Mouse (Mus musculus): ENCODE results near the gene Mical3.

Mical3 gene

GRCm38 (mm10) chr6:121082094-121082473 lies 48.7 kb downstream of the Mical3 start:
- no peak for DNase-seq (ENCODE audit: low read depth)

DNA sequence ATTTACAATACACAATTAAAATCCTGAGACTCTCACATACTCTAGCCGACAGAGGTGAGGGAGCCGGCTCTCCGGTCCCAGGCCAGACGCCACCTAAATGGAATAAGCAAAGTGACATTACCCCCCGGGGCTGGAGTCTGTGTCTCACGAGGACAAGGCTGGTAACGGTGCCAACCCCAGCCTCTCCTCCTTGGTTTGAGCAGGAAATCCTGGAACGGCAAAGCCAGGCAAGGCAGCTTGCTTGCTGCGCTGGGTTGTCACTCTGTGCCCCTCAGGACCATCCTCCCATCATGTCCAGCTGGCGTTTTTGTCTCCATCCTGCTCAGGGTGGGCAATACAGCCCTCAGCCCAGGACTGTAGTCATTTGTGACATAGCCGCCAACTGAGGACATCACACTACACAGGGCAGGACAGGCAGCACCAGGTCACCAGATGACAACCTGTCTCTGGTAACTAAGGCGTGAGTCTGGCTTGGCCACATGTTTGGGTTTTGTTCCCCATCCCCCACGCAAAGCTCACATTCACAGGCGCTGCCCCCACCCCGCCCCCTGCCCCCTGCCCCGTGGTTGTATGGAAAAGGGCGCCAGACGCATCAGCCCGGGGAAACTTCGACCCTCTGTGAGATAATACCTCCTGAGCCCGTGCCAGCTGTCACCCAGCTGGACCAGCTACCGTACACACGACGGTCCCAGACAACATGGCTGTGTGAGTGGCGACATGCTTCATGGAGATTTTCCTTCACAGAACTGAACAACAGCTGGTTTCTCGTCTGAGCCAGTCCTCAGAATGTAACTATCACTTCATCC lies 49.3 kb downstream of the Mical3 start:
- no peak for DNase-seq (ENCODE audit: low read depth)

- no peak for DNase-seq (ENCODE audit: low read depth)
Measured at GRCm38 (mm10) chr6:121078175-121078574, 52.6 kb downstream of the Mical3 start.

- DNase-seq (ENCODE audit: low read depth) = no peak
Measured at GRCm38 (mm10) chr6:121076929-121077566, 53.8 kb downstream of the Mical3 start.

DNA sequence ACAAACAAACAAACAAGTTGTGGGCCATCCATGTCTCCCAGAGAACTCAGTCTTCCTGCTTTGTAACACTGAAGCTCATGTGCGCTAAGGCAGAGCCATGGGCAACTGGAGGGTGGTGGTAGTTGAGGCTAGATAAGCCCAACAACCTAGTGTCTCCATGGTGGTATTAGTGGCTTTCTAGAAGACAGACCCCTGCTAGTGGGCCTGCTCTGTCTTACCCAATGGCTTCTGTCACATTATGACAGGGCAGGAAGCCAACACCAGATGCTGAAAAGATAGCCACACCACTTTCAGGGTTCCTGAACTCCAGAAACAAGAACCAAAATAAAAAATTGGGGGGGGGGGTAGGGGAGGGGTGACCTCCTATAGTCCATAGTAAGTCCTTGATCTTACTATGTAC lies 55.0 kb downstream of the Mical3 start:
- no peak for DNase-seq (ENCODE audit: low read depth)

- no peak for DNase-seq (ENCODE audit: low read depth)
Measured at GRCm38 (mm10) chr6:121073312-121073711, 57.5 kb downstream of the Mical3 start.

DNA sequence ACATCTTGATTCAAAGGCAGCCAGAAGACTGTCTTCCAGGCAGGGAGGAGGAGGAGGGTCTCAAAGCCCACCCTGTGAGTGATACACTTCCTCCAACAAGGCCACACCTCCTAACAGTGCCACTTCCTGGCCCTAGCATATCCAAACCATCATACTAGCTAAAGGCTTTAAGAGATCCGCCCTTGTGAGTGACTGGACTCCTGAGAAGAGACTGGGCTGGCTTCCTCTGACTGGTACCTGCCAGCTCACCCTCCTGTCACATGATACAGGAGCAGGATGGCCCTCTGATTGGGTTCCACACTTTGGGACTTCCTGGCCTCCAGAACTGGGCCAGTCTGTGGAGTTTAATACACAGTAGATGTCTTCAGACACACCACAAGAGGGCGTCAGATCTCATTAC lies 58.2 kb downstream of the Mical3 start:
- DNase-seq (ENCODE audit: low read depth) = peak; percentile 38

DNA sequence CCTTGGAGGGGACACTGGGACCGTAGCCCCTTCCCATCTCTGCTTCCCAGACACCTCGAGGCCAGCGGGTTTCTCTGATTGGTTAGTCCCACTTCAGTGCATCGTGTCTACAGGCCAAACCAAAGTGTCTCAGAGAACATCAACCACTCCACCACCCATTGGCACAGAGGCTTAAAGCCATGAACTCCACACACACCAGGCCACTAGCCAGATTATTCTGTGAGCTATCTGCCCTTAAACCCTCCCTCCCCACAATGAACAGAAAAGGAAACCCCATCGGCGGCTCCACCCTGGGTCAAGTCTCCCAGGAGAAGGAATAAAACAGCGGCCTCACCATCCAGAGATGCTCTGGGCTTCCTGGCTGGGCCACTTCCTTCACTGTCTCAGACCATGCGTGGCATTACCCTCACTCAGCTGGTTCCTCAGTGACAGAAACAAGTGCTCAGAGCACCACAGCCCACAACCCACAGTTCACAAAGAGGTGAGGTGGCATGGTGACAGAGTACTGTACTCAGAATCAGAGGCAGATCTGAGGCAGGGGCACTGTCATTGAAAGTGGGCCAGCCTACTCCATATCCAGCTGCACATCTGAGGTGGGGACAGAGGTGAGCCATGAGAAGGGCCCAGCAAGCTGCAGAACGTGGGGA lies 60.1 kb downstream of the Mical3 start:
- peak; percentile 51 for DNase-seq (ENCODE audit: low read depth)

DNA sequence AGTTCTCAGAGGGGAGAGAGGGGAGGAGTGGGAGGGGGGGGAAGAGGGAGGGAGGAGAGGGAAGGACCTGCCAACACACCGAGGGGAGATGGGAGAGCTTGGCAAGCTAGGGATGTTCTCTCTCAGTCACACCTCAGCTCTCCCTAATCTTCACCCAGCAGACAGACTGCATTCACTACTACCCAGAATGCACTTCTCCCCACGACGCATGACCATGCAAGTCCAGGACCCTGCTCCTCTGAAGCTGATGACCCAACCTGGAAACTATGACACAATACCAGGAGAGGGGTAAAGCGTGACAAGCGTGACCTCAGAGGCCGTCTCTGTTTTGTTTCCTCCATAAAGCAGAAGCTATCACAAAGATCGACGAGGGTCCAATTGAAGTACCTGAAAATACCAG lies 61.6 kb downstream of the Mical3 start:
- DNase-seq (ENCODE audit: low read depth) = no peak

DNA sequence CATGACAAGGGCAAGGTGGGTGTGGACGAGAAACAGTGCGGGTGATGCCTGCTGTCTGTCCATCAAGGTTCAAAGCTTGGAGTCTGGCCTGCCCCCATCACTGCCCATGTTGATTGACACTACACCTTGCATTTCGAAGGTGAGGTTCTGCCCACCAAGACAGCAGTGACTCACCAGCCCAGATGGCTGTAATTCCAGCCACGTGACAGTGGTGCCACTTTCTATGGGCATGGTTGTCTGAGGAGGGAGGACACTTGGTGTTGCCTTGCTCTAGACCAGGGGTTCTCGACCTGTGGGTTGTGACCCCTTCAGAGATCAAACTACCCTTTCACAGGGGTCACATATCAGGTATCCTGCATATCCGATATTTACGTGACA lies 62.7 kb downstream of the Mical3 start:
- no peak for DNase-seq (ENCODE audit: low read depth)

DNA sequence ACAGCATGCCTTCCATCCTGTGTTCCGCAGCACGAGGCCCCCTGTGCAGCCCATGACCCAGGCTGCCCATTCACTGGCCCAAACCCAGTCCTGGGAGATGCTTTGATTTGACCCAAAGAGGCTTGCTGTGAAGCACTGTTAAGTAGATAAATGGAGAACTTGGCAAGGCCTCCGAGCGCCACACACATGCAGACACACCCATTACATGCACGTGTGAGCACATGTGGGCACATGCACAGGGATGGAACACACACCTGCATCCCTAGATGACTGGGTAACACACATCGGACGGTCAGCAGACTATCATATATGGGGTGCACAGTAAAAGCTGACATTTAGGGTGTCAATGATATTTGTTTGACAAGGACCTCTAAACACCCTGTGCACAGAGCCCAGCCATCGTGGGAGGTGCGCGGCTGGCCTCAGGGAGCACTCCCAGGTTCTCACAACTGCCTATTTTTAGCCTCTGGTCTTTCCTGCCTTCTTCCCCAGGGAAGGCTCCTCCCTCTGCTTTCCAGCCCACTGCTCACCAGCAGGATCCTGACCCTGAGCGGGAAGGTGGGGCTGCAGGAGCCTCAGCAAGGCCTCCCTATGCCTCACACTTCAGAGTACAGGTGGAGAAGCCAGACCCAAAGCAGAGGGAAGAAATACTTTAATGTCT lies 63.2 kb downstream of the Mical3 start:
- no peak for DNase-seq (ENCODE audit: low read depth)

DNA sequence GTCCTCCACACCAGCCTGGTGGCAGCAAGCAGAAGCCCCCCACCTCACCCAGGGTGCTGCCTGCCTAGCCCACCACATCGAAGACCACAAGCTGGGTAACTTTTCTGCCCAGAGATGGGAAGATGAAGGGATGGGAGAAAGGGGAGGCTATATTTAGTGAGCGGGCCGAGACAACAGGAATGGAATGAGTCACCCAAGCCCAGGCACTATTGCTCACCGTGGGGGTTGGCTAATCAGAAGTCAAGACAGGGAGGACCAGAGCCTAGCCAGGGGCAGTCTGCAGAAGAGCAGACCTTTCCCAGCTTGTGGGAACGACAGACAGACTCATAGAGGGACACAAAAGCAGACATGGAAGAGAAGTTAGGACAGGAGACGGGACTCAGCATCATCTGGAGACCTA lies 64.0 kb downstream of the Mical3 start:
- DNase-seq (ENCODE audit: low read depth) = no peak

DNA sequence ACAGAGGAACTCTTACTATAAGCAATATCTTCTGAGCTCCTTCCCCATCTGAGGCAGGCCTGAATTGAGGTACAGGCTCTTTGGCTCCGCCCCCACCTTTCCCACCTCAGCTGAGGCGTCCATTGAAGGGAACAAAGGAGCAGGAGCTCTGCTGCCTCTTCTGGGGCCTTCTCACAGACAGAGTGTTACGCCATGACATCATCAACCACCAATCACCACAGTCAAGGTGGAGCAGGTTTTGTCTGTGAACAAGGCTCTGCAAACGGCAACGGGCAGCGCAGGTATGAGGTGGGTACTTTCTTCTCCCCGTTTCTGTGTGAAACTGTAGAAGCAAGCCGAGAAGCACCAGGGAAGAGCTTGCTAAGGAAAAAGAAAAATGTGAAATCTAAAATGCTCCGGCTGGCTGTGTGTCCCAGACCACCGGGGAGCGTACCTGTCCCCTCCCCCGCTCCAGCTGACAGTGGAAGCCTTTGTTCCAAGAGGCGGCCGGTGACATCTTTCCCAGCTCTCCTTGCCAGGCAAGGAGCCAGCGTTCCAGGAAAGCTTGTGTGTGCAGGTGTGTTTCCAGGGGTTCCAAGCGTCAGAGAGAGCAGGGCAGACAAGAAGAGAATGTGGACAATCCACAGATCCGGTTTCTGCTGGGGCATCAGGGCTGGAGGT lies 66.3 kb downstream of the Mical3 start:
- DNase-seq (ENCODE audit: low read depth) = peak; percentile 18

- peak; percentile 17 for DNase-seq (ENCODE audit: low read depth)
Measured at GRCm38 (mm10) chr6:121063771-121064170, 67.0 kb downstream of the Mical3 start.

DNA sequence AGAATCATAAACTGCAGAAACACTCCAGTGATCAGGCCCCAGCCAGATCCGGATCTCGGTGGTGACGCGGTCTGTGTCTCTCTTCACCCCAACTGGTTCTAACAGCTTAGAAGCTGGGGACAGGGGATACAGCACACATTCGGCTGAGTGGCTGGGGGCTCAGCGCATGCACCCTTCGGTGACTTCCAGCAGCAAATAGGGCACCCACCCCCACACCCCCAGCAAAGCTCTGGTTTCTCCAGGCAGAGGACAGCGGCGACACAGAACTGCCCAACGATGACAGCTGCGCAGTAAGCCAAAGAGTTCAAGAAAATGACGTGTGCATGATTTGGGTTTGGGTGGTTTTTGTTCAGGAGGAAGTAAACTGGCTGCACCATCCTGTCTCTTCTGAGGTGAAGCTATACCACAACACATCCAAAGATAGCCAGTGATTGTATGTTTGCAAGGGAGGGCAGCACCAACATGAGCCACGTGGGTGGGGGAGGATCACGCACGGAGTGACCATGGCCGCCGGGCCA lies 67.8 kb downstream of the Mical3 start:
- peak; percentile 76 for DNase-seq (ENCODE audit: low read depth)

DNA sequence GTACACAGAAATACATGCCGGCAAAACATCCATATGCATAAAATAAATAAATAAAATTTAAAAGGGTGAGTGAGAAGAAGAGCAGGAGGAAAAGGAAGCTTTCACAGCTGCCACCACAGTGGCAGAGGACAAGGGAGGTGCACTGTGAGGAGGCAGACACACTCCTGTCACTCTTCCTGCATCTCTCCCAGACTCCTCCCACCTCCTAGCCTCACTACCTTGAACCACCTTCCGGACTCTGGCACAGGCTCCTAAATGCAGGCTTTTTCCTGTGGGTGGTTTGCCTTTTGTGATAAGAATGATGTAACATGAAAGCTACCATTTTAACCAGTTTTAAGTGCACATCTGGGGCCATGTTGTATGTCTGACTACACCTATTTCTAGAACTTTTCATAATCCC lies 72.8 kb downstream of the Mical3 start:
- peak; percentile 49 for DNase-seq (ENCODE audit: low read depth)

- peak; percentile 21 for DNase-seq (ENCODE audit: low read depth)
Measured at GRCm38 (mm10) chr6:121057181-121057956, 73.4 kb downstream of the Mical3 start.

GRCm38 (mm10) chr6:121055496-121055895 lies 75.3 kb downstream of the Mical3 start:
- no peak for DNase-seq (ENCODE audit: low read depth)

DNA sequence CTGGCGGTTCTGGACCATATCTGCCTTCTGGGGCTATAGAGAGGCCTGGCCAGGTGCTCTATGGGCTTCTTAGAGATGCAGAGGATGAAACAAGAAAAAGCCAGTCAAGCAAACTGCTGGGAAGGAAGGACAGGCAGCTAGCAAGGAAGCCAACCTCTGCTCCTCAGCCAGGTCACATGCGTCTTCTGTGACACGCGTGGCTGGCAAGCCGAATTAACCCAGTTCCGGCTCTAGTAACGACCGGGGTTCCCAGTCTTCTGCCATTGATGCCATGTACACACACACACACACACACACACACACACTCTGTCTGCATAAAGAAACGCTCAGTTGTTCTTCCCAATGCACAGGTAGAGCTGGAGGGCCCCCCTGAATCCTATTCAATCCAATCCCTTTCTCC lies 75.9 kb downstream of the Mical3 start:
- no peak for DNase-seq (ENCODE audit: low read depth)

DNA sequence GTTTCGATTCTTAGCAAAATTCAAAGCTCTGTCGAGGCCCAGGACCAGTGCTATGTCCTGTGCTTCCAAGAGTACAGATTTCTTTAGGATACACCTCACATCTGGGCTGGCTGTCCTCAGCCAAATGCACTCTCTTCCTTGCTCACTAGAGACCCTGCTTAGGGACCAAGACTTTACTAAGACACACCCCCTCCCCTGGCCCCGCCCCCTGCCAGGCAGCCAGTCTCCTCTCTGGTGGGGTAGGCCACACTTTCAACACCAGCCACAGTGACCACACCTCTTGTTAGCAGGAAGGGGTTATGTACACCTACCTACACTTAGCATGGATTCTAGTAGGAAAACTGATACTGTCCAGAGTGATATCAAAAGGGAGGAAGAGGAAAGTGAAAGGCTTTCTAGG lies 76.5 kb downstream of the Mical3 start:
- peak; percentile 47 for DNase-seq (ENCODE audit: low read depth)

GRCm38 (mm10) chr6:121053585-121054112 lies 77.2 kb downstream of the Mical3 start:
- peak; percentile 78 for DNase-seq (ENCODE audit: low read depth)

All from induced T-regulatory cell, adult 2 months (primary cell).